Mouse (Mus musculus) MEL-GATA-1-ER (cell line): ENCODE measurements around the gene Srsf1.
"Not testable (repeated sequence)": the region's sequence is repeated elsewhere in the genome, so short reads cannot be mapped to it uniquely, and the experiment has no call there.

ENCODE experiments used
- DNase-seq: peaks from one replicate; pipeline ENCODE4 v3.0.0-alpha.2; 2012; ENCODE audit warnings: low read depth; ENCODE audit errors: extremely low read depth

Srsf1 gene

DNA sequence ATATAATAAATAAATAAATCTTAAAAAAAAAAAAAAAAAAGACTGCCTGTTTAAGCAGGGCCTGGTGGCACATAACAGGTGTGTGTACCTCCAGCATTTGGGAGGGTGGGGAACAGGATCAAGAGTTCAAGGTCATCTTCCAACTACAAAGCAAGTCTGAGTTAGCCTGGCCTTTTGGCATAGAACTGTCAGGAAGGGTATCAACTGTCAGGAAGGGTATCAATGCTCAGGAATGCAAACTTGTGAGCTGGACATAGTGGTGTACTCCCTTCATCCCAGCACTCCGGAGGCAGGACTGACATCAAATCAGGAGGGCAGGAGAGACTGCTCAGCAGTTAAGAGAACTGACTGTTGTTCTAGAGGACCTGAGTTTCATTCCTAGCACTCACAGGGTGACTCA, 8.1 kb upstream of the Srsf1 start:
- no peak for DNase-seq

DNA sequence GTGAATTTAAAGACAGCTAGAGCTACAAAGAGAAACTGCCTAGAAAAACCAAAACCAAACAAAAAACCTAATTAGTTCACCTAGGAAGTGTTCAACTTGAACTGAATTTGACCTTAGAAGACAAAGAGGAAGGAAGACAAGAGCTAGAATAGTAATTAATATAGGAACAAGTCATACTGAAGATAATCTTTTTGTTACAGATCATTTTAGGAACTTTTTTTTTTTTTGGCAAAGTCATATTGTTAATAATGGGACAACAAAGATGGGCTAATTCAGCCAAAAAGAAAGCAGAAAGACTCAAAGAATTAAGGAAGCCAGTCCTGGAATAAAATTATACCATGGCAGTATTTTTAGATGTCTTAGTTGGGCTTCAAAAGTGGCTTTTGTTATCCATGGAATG, 2.9 kb upstream of the Srsf1 start:
- no peak for DNase-seq

DNA sequence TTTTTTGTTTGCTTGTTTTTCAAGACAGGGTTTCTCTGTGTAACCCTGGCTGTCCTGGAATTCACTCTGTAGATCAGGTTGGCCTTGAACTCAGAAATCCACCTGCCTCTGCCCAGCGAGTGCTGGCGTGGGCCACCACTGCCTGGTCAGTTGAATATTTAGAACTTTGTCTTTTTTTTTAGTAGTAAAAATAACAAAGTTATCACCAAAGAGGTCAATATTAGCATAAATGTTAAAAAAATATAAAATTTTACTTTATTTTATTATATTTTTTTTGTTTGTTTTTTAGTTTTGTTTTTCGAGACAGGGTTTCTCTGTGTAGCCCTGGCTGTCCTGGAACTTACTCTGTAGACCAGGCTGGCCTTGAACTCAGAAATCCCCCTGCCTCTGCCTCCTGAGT, 2.0 kb upstream of the Srsf1 start:
- DNase-seq: not testable (repeated sequence)

DNA sequence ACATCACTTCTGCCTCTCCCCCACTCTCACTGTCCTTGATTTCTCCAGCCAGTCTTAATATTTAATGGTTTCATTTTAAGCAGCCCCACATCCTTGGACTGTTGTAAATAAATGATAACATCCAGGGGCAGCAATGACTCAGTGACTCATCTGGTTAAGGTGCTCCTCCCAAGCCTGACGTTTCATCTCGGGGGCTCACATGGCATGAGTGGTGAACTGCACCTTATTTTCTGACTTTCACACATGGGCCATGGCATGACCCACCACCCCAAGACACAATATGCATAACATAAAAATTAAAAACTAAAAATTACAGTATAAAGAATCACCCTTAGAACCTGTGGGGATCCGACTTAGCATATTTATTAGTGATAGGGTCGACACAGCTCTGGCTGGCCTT, 1.3 kb upstream of the Srsf1 start:
- peak; percentile 64 for DNase-seq

DNA sequence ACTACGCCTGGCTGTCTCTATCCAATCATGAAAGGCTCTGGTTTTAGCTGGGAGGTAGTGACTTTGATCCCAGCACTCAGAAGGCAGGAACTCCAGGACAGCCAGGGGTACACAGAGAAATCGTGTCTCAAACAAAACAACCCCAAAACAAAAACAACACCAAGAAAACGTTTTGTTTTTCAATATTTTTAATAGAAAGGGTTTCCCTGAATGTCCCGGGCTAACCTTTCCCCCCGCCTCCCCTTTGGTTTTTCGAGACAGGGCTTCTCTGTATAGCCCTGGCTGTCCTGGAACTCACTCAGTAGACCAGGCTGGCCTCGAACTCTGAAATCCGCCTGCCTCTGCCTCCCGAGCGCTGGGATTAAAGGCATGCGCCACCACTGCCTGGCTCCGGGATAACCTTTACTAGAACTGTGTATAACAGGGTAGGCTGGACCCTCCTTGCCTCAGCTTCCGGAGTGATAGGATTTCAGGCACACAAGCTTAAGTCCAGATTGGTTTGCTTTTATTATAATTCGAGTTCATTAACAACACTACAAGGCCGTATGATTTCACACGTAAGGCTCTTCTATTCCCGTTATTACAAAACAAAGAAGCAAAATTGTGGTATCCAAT, 743 bp upstream of the Srsf1 start:
- peak; percentile 68 for DNase-seq

DNA sequence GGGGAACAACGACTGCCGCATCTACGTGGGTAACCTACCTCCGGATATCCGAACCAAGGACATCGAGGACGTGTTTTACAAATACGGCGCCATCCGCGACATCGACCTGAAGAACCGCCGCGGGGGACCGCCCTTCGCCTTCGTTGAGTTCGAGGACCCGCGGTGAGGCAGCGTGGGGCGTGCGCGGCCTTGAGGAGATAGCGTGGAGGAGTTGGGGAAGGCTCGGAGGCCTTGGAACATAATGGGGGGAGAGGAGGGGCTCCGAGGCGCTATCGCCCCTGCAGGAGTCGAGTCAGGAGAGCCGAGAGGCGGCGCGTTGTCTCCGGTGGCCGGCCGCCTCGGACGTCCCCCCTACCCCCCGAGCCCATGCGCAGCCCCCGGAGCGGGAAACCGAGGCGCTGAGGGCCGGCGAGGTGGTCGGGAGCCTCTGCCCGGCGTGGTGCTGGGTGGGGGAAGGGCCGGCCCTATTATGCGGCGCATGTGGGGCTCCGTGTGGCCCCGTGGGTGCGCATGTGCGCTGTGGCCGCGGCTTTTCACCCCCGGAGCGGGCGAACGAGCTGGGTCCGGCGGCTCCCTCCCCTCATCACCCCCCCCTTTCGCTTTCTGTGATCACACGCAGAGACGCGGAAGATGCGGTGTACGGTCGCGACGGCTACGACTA, 828 bp downstream of the Srsf1 start:
- DNase-seq: no peak

DNA sequence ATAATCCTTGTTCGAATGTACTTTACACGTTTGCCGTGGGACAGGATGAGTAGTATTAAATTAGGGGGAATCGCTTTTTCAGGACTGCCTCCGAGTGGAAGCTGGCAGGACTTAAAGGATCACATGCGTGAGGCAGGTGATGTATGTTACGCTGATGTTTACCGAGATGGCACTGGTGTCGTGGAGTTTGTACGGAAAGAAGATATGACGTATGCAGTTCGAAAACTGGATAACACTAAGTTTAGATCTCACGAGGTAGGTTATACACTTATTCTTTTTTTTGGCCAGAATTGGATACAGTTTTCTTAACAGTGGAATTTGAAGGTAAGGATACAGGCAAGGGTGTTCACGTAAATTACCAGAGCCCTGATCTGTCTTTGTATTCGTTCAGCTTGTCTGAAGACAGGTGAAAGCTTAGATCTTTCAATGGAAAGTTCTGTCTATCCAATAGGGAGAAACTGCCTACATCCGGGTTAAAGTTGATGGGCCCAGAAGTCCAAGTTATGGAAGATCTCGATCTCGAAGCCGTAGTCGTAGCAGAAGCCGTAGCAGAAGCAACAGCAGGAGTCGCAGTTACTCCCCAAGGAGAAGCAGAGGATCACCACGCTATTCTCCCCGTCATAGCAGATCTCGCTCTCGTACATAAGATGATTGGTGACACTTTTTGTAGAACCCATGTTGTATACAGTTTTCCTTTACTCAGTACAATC, 1.9 kb downstream of the Srsf1 start:
- DNase-seq: no peak

DNA sequence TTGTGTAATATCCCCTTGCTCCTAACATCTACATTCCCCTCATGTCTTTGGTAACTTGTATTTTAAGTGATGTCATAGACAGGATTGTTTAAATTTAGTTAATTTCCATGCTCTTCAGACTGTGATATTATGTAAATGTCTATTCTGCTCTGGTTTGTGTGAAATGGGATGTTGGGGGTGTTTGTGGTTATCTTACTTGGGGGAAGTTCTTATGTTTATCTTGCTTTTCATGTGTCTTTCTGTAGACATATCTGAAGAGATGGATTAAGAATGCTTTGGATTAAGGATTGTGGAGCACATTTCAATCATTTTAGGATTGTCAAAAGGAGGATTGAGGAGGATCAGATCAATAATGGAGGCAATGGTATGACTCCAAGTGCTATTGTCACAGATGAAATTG, 2.6 kb downstream of the Srsf1 start:
- no peak for DNase-seq

DNA sequence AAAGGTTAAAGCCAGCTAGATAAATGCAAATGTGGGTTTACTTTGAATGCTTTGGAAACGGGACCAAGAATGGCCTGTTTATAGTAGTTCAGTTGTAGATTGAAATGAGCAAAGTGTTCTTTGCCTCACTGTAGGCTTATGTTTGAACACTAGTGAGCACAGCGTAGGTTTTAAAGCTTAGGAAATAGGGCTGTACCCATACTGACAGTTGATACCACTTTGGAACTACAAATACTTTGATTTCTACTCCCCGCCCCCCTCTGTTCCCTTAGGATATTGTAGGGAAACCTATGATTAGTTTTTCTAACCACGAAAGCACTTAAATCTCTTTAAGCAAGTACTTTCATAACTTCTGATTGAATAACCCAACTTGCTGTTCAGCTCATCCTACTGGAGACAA, 5.5 kb downstream of the Srsf1 start:
- DNase-seq: no peak

DNA sequence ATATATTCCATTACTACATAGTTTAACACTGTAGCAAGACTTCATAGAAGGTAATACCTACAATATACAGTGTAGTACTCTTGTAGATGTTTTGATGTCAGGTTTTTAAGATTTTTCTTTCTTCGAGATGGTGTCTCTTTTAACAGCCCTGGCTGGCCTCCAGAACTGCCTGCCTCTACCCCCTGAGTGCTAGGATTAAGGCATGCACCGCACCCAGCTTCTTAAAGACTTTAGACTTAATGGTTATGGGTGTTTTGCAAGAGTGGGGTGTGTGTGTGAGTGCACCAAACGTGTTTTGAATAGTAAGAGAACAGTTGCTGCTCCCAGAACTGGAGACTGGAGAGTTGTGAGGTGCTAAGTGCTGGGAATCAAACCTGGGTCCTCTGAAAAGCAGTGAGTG, 6.6 kb downstream of the Srsf1 start:
- no peak for DNase-seq

DNA sequence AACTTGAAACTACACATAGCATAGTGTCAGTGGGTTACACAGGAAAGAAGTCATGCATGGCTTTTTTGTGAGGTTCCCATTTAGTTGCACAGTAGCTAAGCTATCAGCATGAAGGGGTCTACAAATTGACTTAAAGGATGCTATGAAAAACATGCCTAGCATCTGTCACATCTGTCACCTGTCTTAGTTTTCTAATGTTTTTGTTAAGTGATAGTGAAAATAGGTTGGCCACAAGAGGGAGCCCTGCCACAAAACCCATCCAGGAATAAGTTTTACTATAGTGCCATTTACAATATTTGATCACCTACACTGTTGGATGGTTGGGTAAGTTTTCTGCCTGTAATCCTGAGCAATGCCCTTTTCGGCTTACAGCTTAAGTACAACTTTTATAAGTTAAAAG, 7.4 kb downstream of the Srsf1 start:
- DNase-seq: no peak

DNA sequence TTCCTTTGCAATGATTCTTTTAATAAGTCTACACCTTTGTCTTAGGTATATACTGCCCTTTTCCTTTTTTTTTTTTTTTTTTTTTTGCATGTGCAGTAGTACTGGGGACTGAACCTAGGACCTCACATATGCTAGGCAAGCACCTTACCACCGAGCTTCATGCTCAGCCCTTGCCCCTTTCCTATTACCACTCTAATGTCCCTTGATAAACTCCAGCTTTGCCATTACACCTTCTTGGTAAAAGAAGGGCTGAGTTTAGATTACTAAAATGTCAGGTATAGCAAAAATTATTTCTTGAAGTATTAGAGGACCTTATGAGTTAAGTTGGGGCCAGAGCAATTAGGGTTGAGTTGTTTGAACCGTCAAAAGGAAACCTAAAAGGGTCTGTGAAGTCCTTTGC, 8.6 kb downstream of the Srsf1 start:
- DNase-seq: no peak

DNA sequence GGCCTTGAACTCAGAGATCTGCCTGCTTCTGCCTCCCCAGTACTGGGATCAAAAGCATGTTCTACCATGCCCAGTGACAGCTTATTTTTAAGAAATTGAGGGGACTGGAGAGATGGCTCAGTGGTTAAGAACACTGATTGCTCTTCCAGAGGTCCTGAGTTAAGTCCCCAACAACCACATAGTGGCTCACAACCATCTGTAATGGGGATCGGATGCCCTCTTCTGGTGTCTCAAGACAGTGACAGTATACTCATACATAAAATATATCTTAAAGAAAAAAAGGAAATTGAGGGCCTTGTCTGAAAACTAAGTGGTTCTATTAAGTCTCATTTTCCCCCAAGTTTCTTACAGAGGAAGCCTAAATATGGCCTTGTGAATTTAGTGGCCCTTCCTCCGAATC, 10.6 kb downstream of the Srsf1 start:
- no peak for DNase-seq

DNA sequence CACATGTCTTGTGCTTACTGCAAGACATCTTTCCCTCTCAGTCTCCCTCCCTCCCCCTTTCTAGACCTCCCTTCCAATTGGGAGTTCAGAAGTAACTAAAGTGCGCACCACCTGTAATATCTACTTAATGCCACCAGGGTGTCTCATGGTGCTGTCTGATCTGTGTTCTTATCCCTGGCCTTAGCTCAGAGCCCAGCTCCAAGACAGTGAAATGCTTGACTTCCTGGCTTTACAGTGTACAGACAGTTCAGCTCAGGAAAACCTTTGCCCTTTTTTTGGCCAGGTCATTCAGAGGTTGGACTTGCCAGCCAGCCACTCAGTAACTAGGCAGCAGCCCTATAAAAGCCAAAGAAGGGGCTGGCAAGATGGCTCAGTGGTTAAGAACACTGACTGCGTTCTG, 12.0 kb downstream of the Srsf1 start:
- DNase-seq: no peak

DNA sequence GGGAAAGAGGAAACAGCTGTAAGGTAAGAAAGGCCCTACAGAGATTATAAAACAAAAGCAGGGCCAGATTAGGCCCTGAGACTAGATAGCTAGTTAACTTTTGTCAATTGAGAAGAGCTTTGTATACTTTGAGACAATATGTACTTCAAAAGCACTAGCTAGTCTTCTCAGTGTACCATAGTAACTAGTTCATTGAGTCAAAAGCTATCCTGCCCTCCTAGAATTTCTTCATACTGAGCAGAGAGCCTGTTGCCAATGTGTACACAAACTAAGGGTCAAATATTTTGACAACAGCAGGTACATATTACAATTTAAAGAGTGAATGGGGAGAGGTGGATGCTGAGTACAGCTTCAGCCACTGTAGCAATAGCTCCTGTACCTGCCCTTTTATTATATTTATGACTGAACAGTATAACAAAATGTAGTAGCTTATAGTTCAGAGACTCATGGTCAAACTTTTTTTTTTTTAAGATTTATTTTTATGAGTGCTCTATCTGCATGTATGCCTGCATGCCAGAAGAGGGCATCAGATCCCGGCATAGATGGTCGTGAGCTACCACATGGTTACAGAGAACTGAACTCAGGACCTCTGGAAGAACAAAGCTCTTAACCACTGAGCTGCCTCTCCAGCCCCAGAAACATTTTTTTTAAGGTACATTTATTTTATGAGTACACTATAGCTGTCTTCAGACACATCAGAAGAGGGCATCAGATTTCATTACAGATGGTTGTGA, 14.9 kb downstream of the Srsf1 start:
- DNase-seq: no peak

DNA sequence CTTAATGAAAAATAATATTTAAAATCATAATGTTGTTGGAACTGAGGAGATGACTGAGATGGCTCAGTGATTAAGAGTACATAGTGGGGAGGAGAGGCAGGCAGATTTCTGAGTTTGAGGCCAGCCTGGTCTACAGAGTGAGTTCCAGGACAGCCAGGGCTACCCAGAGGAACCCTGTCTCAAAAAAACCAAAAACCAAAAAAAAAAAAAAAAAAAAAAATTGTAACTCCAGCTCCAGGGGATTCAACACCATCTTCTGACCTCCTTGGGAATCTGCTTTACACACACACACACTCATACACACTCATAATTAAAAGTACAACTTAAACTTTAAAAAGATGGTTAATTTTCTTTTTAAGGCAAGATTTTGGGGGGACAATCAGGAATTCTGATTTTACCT, 18.6 kb downstream of the Srsf1 start:
- no peak for DNase-seq

DNA sequence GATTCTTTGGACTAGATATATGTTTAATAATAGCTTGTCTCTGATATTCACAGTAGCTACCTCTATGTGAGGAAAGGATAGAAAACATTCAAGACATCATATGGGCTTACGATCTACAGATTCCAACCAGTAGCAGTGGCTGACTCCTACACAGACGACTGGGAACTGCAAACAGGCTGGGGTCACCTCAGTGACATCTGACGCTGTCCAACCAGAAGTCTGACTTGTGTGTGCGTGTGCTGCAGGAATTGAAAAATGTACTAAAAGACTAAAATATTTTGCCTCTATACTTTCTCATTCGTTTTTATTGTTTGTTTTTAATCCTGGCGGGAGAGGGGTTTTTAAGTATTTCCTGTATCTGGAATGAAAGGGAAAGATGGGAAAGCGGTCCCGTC, 20.0 kb downstream of the Srsf1 start:
- no peak for DNase-seq

DNA sequence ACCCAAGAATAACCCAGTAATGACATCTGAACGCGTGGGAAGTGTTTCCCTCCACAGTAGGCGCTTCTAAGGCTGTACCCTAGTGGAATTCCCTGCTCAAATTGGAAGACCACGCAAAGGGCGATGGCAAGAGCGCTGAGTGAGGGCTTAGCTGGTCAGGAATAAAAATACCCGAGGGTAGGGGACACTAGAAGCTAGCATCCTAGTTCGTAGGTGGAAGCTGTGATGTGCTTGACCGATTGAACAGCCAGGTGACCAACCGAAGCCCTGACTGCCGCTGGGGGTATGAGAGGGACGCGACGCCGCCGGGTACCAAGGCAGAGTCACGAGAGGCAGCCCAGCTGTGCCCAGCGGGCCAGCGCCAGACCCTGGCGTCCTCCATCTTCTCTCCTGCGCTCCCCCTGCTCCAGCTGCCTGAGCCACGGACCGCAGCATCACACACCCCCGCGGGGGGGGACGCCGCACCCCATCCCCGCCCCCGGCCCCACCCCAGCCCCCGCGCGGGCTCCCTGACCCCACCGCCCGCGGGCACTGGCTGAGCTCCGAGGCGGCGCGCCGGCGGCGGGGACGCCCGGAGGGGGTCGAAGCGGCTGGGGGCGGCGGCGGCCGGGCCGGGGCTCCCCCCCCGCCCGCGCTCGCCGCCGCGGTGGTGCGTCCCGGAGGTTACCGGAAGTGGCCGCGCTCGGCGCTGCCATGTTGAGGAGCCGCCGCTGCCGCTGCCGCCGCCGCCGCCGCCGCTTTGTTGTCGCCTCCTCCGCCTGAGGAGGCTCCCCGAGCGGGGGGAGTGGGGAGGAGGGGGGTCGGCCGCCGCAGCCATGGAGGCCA, 20.6 kb downstream of the Srsf1 start, which contains the start of gene Vezf1:
Gene Vezf1 (plus strand): TSS at position 694 of the 825 bp plus-strand sequence.
- DNase-seq: no peak

DNA sequence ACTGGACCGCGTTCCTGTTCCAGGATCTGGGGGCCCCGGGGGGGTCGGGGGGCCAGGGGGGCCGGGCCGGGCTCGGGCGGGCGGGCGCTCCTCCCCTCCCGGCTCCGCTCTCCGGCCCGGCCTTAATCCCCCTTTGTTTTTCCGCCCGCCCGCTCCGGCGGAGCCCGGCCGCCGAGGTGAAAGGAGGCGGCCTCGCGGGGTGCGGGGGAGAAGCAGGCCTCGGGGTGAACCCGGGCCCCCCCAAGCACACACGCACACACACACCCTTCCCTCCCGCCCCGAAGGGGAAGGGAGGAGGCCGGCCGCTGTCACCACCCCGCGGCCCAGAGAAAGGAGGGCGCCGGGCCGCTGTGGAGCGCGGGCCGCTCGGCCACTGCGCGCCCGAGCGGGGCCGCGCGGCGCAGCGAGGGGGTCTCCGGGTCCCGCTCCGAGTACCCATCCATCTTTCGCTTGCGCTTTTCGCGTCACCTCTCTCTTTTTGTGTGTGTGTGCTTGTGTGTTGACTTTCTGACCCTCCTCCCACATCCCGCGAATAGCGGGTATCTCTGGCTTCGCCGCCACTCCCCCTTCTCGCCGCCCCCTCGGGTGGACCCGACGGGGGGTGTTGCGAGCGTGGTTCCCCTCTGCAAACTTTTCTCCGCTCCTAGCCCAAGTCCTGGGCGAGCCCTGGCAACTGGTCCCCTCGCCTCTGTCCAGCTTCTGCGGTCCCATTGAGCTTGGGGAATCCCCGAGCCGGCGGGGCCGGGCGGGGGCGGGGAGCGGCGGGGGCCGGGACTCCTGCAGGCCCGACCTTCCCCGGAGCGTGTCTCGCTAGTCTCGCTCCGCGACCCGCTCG, 21.5 kb downstream of the Srsf1 start:
- no peak for DNase-seq

DNA sequence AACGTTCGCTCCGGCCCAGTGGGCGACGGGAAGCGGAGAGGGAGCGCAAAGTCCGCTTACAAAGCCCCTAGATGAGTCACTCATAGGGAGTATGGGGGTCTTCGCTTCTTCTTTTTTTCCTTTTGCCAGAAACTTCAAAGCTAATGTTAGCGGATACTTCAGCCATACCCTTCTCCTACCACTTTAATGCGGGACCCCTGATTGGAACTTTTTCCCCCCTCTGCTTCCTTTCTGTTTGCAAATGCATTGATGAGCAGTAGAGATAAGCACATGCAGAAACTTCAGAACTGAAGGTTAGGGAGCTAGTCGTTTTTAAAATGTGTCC, 22.0 kb downstream of the Srsf1 start:
- DNase-seq: no peak

DNA sequence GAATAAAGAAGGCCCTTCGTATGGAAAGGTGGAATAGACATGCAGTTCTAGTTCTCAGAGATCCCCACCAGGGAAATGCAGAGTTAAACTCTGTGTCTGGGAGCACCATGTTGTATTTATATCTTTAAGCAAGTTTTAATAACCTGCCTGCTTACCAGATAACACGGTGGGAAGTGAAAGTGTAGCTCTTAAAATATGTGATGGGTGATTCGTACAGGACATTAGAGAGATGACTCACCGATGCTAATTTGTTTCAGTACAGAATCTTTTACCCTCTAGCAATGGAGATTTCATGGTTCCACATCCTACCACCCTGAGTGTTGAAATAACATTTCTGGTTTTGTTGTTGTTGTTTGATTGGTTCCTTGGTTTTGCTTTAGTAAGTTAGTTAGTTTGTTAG, 23.2 kb downstream of the Srsf1 start:
- no peak for DNase-seq
